Mouse (Mus musculus): Measurements from ENCODE around the gene Bbc3. TPM values are rescaled to one million over a fixed set of nuclear protein-coding genes. Genes with fewer than 3 reads are reported as not detected.

Bbc3 gene
- not detected for polyA plus RNA-seq (2014; fragmentation: Illumina TruSeq; extraction: RNeasy Lipid Tissue Mini Kit (QIAGEN cat#74804); ENCODE audit: low read depth, low replicate concordance)

DNA sequence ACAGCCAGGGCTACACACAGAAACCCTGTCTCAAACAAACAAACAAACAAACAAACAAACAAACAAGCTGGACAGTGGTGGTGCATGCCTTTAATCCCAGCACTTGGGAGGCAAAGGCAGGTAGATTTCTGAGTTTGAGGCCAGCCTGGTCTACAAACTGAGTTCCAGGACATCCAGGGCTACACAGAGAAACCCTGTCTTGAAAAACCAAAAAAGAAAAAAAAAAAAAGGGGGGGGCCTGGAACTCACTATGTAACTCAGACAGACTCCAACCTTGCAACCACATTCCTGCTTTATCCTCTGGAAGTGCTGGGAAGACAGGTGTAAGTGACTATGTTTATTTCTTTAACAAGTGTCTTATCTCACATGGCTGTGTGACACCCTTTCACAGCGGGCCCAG is at the start of gene Bbc3:
Bbc3 (plus strand) TSS at position 301 of the 400 bp plus-strand sequence.

DNA sequence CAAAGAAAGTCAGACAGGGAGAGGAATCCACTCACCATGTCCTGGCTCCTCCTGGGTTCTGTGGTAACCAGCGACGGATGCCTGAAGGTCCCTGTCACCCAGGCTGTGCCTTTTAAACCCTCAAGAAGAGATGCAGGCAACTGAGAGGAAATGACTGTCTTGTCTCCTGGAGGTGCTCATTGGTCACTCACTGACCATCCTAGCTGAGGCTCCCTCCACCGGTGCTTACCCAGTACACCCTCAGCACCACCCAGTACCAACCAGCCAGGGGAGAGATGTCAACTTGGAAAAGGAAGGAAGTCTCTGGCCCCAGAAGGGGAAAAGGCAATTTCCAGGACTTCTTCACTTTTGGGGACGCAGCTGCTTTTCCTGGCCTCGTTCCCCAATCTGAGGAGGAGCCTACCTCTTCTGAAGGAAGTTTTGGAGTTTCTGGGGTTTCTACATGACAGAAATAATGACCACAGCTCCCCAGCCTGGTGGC is 49.0 kb upstream of the Bbc3 start, which contains the start of gene C5ar1:
C5ar1 (minus strand) TSS at position 431 of the 481 bp plus-strand sequence.

DNA sequence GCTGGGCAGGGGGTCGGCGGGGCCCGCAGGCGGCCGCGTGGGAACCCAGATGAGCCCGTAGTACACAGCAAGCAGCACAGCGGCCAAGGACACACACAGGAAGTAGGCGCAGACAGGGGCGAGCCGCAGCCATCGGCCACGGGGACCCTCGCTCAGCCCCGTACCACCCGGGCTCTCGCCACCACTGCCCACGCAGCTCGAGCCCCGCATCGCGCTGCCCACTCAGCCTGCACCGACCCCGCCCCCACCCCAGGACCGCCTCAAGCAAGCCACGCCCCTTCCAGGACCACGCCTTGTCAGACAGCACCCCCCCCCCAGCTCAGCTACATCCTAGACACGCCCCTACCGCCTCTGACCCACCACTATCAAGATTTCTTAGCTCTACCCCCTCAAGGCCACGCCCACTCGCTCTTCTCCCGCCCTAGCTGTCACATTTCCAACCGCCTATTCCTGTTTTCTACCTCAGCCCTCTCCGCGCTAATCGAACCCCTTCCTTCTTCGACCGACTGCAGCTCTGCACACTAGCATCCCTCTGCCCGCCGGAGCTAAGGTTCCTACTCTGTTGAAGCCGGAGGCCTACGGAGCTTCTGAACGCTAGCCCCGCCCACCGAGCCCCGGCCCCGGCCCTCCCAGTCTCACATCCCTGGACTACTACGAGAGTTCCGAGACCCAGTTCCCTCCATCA is 35.0 kb upstream of the Bbc3 start, which contains the start of gene Inafm1:
Inafm1 (minus strand) TSS at position 537 of the 685 bp plus-strand sequence.

DNA sequence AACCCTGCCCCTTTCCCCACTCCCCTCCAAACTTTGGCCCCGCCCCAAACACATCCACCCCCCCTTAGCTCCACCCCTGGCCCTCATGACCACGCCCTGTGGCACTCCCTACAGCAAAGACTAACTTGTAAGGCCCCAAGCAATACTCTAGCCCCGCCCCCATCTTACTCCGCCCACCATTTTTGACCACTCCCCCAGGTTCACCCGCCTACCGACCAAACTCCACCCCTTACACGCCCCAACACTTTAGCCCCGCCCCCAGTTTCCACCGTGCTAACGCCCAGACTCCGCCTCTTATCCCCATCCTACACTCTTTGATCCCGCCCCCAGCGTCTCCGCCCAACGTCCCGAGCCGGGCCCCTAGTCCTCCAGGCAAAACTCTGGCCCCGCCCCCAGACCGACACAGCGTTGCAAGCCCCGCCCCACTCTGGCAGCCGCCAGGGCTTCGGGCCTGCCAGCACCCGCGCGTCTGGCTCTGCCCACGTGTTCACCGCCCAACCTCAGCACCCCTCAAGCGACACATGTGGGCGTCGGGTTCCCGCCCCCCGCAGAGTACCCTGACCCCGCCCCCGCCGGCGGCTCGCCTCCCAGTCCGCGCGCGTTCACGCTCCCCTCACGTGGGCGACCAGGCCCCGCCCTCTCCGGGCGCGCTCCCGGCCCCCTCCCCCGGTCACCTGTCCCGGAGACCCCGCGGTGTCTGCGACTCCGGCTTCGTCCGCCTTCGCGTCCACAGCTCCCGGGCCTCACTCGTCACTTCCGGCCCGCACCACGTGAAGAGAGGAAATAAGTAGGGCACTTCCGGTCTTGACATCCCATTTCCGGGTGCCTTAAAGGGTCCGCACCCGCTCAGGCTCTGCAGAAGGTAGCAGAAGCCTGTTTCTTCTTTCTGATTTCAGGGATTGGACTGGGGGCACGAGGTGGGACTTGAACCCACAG is 21.9 kb upstream of the Bbc3 start, which contains the start of gene Ccdc9:
Ccdc9 (minus strand) TSS at position 770 of the 936 bp plus-strand sequence.

Other genes with a start within 250 kb of the Bbc3 start
- not detected for gene Zfp541, start 246.6 kb upstream of the Bbc3 start, polyA plus RNA-seq (2014; fragmentation: Illumina TruSeq; extraction: RNeasy Lipid Tissue Mini Kit (QIAGEN cat#74804); ENCODE audit: low read depth, low replicate concordance)
- gene Napa, start 209.9 kb upstream of the Bbc3 start, polyA plus RNA-seq (2014; fragmentation: Illumina TruSeq; extraction: RNeasy Lipid Tissue Mini Kit (QIAGEN cat#74804); ENCODE audit: low read depth, low replicate concordance): 34.1 TPM
- gene Kptn, start 188.5 kb upstream of the Bbc3 start, polyA plus RNA-seq (2014; fragmentation: Illumina TruSeq; extraction: RNeasy Lipid Tissue Mini Kit (QIAGEN cat#74804); ENCODE audit: low read depth, low replicate concordance): 4.7 TPM
- 0.29 TPM for gene Slc8a2, start 178.6 kb upstream of the Bbc3 start, polyA plus RNA-seq (2014; fragmentation: Illumina TruSeq; extraction: RNeasy Lipid Tissue Mini Kit (QIAGEN cat#74804); ENCODE audit: low read depth, low replicate concordance)
- not detected for gene Meis3, start 133.3 kb upstream of the Bbc3 start, polyA plus RNA-seq (2014; fragmentation: Illumina TruSeq; extraction: RNeasy Lipid Tissue Mini Kit (QIAGEN cat#74804); ENCODE audit: low read depth, low replicate concordance)
- gene Dhx34, start 86.4 kb upstream of the Bbc3 start, polyA plus RNA-seq (2014; fragmentation: Illumina TruSeq; extraction: RNeasy Lipid Tissue Mini Kit (QIAGEN cat#74804); ENCODE audit: low read depth, low replicate concordance): 0.12 TPM
- gene C5ar2, start 64.2 kb upstream of the Bbc3 start, polyA plus RNA-seq (2014; fragmentation: Illumina TruSeq; extraction: RNeasy Lipid Tissue Mini Kit (QIAGEN cat#74804); ENCODE audit: low read depth, low replicate concordance): 0.47 TPM
- 4.0 TPM for gene C5ar1, start 48.9 kb upstream of the Bbc3 start, polyA plus RNA-seq (2014; fragmentation: Illumina TruSeq; extraction: RNeasy Lipid Tissue Mini Kit (QIAGEN cat#74804); ENCODE audit: low read depth, low replicate concordance)
- 2.9 TPM for gene Inafm1, start 34.8 kb upstream of the Bbc3 start, polyA plus RNA-seq (2014; fragmentation: Illumina TruSeq; extraction: RNeasy Lipid Tissue Mini Kit (QIAGEN cat#74804); ENCODE audit: low read depth, low replicate concordance)
- 12.2 TPM for gene Ccdc9, start 21.6 kb upstream of the Bbc3 start, polyA plus RNA-seq (2014; fragmentation: Illumina TruSeq; extraction: RNeasy Lipid Tissue Mini Kit (QIAGEN cat#74804); ENCODE audit: low read depth, low replicate concordance)
- gene Sae1, start 79.4 kb downstream of the Bbc3 start, polyA plus RNA-seq (2014; fragmentation: Illumina TruSeq; extraction: RNeasy Lipid Tissue Mini Kit (QIAGEN cat#74804); ENCODE audit: low read depth, low replicate concordance): 67.6 TPM
- 3.6 TPM for gene Zc3h4, start 92.5 kb downstream of the Bbc3 start, polyA plus RNA-seq (2014; fragmentation: Illumina TruSeq; extraction: RNeasy Lipid Tissue Mini Kit (QIAGEN cat#74804); ENCODE audit: low read depth, low replicate concordance)
- gene Tmem160, start 144.4 kb downstream of the Bbc3 start, polyA plus RNA-seq (2014; fragmentation: Illumina TruSeq; extraction: RNeasy Lipid Tissue Mini Kit (QIAGEN cat#74804); ENCODE audit: low read depth, low replicate concordance): not detected
- gene Npas1, start 169.3 kb downstream of the Bbc3 start, polyA plus RNA-seq (2014; fragmentation: Illumina TruSeq; extraction: RNeasy Lipid Tissue Mini Kit (QIAGEN cat#74804); ENCODE audit: low read depth, low replicate concordance): not detected